In genomic region chr10:60920621-60921020, GRCm38 (mm10) we compare ENCODE assay signal across 22 mouse cellular contexts.
"Had no signal": no experiment of that assay in that cellular context is flagged by ENCODE, and none has a peak within 500 bp of the region (broad histone marks: within the 10 kb centered on the region; RNA-seq: fewer than 3 reads in every experiment).

No protein-coding gene starts in this region.

- H3K4me1 ChIP-seq: hindbrain, embryonic 15.5 days; limb, embryonic 13.5 days; limb, embryonic 15.5 days had no signal

- H3K27me3 ChIP-seq: heart, embryonic 12.5 days; limb, embryonic 13.5 days; limb, embryonic 15.5 days; liver, embryonic 12.5 days had no signal

- H3K9me3 ChIP-seq: heart, embryonic 12.5 days; hindbrain, embryonic 13.5 days; hindbrain, embryonic 15.5 days; kidney, embryonic 15.5 days; limb, embryonic 13.5 days; limb, embryonic 15.5 days; liver, embryonic 12.5 days had no signal

- H3K4me2 ChIP-seq: heart, embryonic 12.5 days; hindbrain, embryonic 13.5 days; hindbrain, embryonic 15.5 days; kidney, embryonic 15.5 days; limb, embryonic 13.5 days; limb, embryonic 15.5 days; liver, embryonic 12.5 days had no signal

- H3K27ac ChIP-seq: hindbrain, embryonic 13.5 days; hindbrain, embryonic 15.5 days; hindbrain, postnatal 0 days; kidney, embryonic 15.5 days; kidney, postnatal 0 days; limb, embryonic 13.5 days; limb, embryonic 15.5 days; liver, embryonic 12.5 days; liver, embryonic 14.5 days had no signal

- ATAC-seq: hindbrain, postnatal 0 days; intestine, embryonic 16.5 days; liver, embryonic 12.5 days had no signal

- H3K4me3 ChIP-seq: heart, embryonic 12.5 days; hindbrain, embryonic 13.5 days; hindbrain, embryonic 15.5 days; kidney, embryonic 15.5 days; limb, embryonic 13.5 days; limb, embryonic 15.5 days; liver, embryonic 12.5 days had no signal

- H3K9ac ChIP-seq: heart, embryonic 12.5 days; hindbrain, embryonic 13.5 days; hindbrain, embryonic 15.5 days; kidney, embryonic 15.5 days; limb, embryonic 13.5 days; limb, embryonic 15.5 days; liver, embryonic 12.5 days; liver, embryonic 14.5 days had no signal

- H3K36me3 ChIP-seq: heart, embryonic 12.5 days; hindbrain, embryonic 13.5 days; hindbrain, embryonic 15.5 days; kidney, embryonic 15.5 days; limb, embryonic 13.5 days; limb, embryonic 15.5 days; liver, embryonic 12.5 days had no signal

- DNase-seq: gastrocnemius, postnatal 14 days; gastrocnemius, postnatal 36 days; heart, adult 18-20 months; kidney, adult 11 months; kidney, adult 2 months; kidney, adult 9 months; kidney, postnatal 14 days; kidney, postnatal 36 days; layer of hippocampus, adult 9-11 months; layer of hippocampus, postnatal 36 days; left cerebral cortex, postnatal 4 days had no signal
